Mouse (Mus musculus) olfactory bulb, adult 2 months (tissue): ENCODE data around the gene Mrpl52. TPM values are rescaled to one million over a fixed set of nuclear protein-coding genes. Genes with fewer than 3 reads are reported as not detected.

Source experiments
- H3K27ac ChIP-seq: fragments of 200-500 bp; 2 replicates; pipeline ENCODE4 v1.5.1; 2012; ENCODE audit warnings: low read depth, low read length; ENCODE audit not compliant: insufficient read depth
- H3K4me1 ChIP-seq: fragments of 200-500 bp; 2 replicates; pipeline ENCODE4 v1.6.1; 2012; ENCODE audit warnings: low read length; ENCODE audit not compliant: control insufficient read depth, insufficient read depth
- H3K4me3 ChIP-seq: fragments of 200-500 bp; 2 replicates; pipeline ENCODE4 v1.5.1; 2012; ENCODE audit warnings: mild to moderate bottlenecking, low read depth, low read length, moderate library complexity; ENCODE audit not compliant: insufficient read depth
- CTCF ChIP-seq: fragments of 200-500 bp; IDR thresholded peaks from 2 replicates; pipeline ENCODE4 v1.5.1; 2012; ENCODE audit warnings: low read depth, mild to moderate bottlenecking, low read length, moderate library complexity; ENCODE audit not compliant: insufficient read depth
- POLR2A ChIP-seq: fragments of 200-500 bp; IDR thresholded peaks from 2 replicates; pipeline ENCODE4 v1.6.1; 2012; ENCODE audit warnings: mild to moderate bottlenecking, low read depth, low read length, moderate library complexity; ENCODE audit not compliant: insufficient read depth
- WGBS: fragments of 180-500 bp; shearing (Covaris S2); methylation state at CpG from one replicate; pipeline ENCODE4 v1.1.7; 2018; 5-methylcytosine and 5-hydroxymethylcytosine counted together
- polyA plus RNA-seq: library from polyadenylated mRNA; stranded (reverse); fragments of >200 nt; gene quantifications from 2 replicates; pipeline ENCODE4 v1.2.4, GENCODE M21; 2012; ENCODE audit warnings: low replicate concordance; ENCODE audit not compliant: missing spikeins, insufficient read depth, insufficient read length

Mrpl52 gene
- polyA plus RNA-seq, 1 experiment = not detected

GRCm38 (mm10) chr14:54474744-54475143, 48.0 kb downstream of the Mrpl52 start:
- TF ChIP-seq POLR2A = no peak
- TF ChIP-seq CTCF = no peak
- Histone ChIP-seq H3K4me1 (peaks cover 20% of the 10 kb centered on the region), H3K4me3 (no peak overlapping the region), H3K27ac (no peak overlapping the region)
- WGBS = 63% methylated on average over 5 of the region's 5 CpGs

GRCm38 (mm10) chr14:54475941-54476844, 49.5 kb downstream of the Mrpl52 start, which contains the start of gene Rem2:
Gene Rem2 (plus strand): TSS chr14:54476100.
- TF ChIP-seq CTCF = no peak
- peak; percentile 14 for TF ChIP-seq POLR2A
- Histone ChIP-seq H3K4me3 (peak within 1 kb of the TSS; percentile 82), H3K4me1 (peaks cover 24% of the 10 kb centered on the region), H3K27ac (peak within 1 kb of the TSS; percentile 62)
- WGBS = under 1% methylated on average over 23 of the region's 23 CpGs

GRCm38 (mm10) chr14:54477172-54477909, 50.6 kb downstream of the Mrpl52 start:
- H3K4me1 ChIP-seq = peaks cover 29% of the 10 kb centered on the region
- peak overlapping the region; percentile 82; the same call in 1 of the 2 replicates for H3K4me3 ChIP-seq
- WGBS = 86% methylated on average over 15 of the region's 15 CpGs
- TF ChIP-seq POLR2A = no peak
- no peak for TF ChIP-seq CTCF
- H3K27ac ChIP-seq = no peak overlapping the region

Other genes starting within 250 kb of the Mrpl52 start
- gene Dad1, start 172.8 kb upstream of the Mrpl52 start, polyA plus RNA-seq = not detected in 2 replicates
- not detected in 2 replicates for gene Abhd4, start 172.7 kb upstream of the Mrpl52 start, polyA plus RNA-seq
- not detected in 2 replicates for gene Olfr49, start 142.0 kb upstream of the Mrpl52 start, polyA plus RNA-seq
- not detected in 2 replicates for gene Oxa1l, start 66.1 kb upstream of the Mrpl52 start, polyA plus RNA-seq
- gene Slc7a7, start 9.1 kb upstream of the Mrpl52 start, polyA plus RNA-seq = not detected in 2 replicates
- not detected in 2 replicates for gene Mmp14, start 4.7 kb downstream of the Mrpl52 start, polyA plus RNA-seq
- not detected in 2 replicates for gene Lrp10, start 37.2 kb downstream of the Mrpl52 start, polyA plus RNA-seq
- not detected in 2 replicates for gene Rem2, start 49.2 kb downstream of the Mrpl52 start, polyA plus RNA-seq
- not detected in 2 replicates for gene Prmt5, start 90.6 kb downstream of the Mrpl52 start, polyA plus RNA-seq
- gene Haus4, start 127.7 kb downstream of the Mrpl52 start, polyA plus RNA-seq = not detected in 2 replicates
- not detected in 2 replicates for gene Ajuba, start 150.6 kb downstream of the Mrpl52 start, polyA plus RNA-seq
- not detected in 2 replicates for gene 4931414P19Rik, start 179.1 kb downstream of the Mrpl52 start, polyA plus RNA-seq
- not detected in 2 replicates for gene Psmb5, start 191.1 kb downstream of the Mrpl52 start, polyA plus RNA-seq
- gene Psmb11, start 194.5 kb downstream of the Mrpl52 start, polyA plus RNA-seq = not detected in 2 replicates
- not detected in 2 replicates for gene Gm17606, start 214.0 kb downstream of the Mrpl52 start, polyA plus RNA-seq
- gene Cdh24, start 214.5 kb downstream of the Mrpl52 start, polyA plus RNA-seq = not detected in 2 replicates